Mouse (Mus musculus) megakaryocyte, embryonic 14.5 days (primary cell): ENCODE measurements at regions not wholly inside any gene's neighbourhood (a gene's known extent, or its start where the extent isn't known, plus 50 kb on each side); places are given as distances from the start of the nearest gene placed in this dataset.

ENCODE experiments used
- FLI1 ChIP-seq: IDR thresholded peaks from 2 replicates; pipeline ENCODE4 v1.6.1; 2012; ENCODE audit warnings: low read length, inconsistent platforms, mixed read lengths
- GATA1 ChIP-seq: IDR thresholded peaks from 3 replicates; pipeline ENCODE4 v1.6.1; 2012; ENCODE audit warnings: mixed read lengths, low read length, inconsistent platforms, borderline replicate concordance

DNA sequence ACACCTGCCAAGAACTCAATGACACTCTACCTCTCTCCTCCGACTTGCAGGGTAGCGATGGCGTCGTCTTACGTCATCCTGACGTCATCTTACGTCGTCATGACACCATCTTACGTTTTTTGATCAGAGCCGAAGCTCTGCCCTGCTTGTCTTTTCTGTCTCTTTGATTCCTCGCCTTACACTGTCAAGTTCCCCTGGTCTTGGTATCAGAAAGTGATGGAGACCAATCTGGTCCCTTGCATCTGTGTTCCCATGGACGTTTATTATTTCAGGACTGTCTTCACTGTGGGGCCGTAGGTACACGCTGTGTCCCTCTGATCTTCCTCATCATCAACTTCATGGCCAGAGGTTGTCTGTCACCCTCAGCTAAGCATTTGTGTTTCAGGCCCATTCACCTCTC, 82.8 kb downstream of the 1700020N01Rik start:
- no peak for TF ChIP-seq GATA1
- no peak for TF ChIP-seq FLI1
